Mouse (Mus musculus) hindbrain, embryonic 12.5 days (tissue): ENCODE results near the gene Cavin4. TPM values are rescaled to one million over a fixed set of nuclear protein-coding genes. Genes with fewer than 3 reads are reported as not detected.

Experiments used
- ATAC-seq: fragments of 200-750 bp; cut with Nextera tagmentation; 2 replicates; pipeline ENCODE4 v1.8.0; 2017; ENCODE audit warnings: moderate TSS enrichment; ENCODE audit not compliant: low FRiP score
- H3K27ac ChIP-seq: fragments of 300-500 bp; sonication (generic); 2 replicates; pipeline ENCODE4 v1.5.1; 2016; ENCODE audit warnings: mild to moderate bottlenecking
- H3K27me3 ChIP-seq: fragments of 300-500 bp; sonication (generic); 2 replicates; pipeline ENCODE4 v1.6.1; 2016; ENCODE audit warnings: mild to moderate bottlenecking
- H3K36me3 ChIP-seq: fragments of 300-500 bp; sonication (generic); 2 replicates; pipeline ENCODE4 v1.6.1; 2016; ENCODE audit warnings: mild to moderate bottlenecking
- H3K4me1 ChIP-seq: fragments of 300-500 bp; sonication (generic); 2 replicates; pipeline ENCODE4 v1.6.1; 2016
- H3K4me2 ChIP-seq: fragments of 300-500 bp; sonication (generic); replicated peaks from 2 replicates; pipeline ENCODE4 v1.6.1; 2016; ENCODE audit warnings: mild to moderate bottlenecking
- H3K4me3 ChIP-seq: fragments of 300-500 bp; sonication (generic); 2 replicates; pipeline ENCODE4 v1.5.1; 2016; ENCODE audit warnings: mild to moderate bottlenecking
- H3K9ac ChIP-seq: fragments of 300-500 bp; sonication (generic); 2 replicates; pipeline ENCODE4 v1.6.1; 2016; ENCODE audit warnings: mild to moderate bottlenecking, moderate library complexity
- H3K9me3 ChIP-seq: fragments of 300-500 bp; sonication (generic); replicated peaks from 2 replicates; pipeline ENCODE4 v1.6.1; 2016; ENCODE audit warnings: mild to moderate bottlenecking
- WGBS: fragments of 180-500 bp; shearing (Covaris S2); methylation state at CpG from one replicate; pipeline ENCODE4 v1.1.7; 2016; 5-methylcytosine and 5-hydroxymethylcytosine counted together
- polyA plus RNA-seq: library from polyadenylated mRNA; unstranded; fragments of >200 nt; fragmentation: Nextera tagmentation; extraction: Ambion mirVana; gene quantifications from 2 replicates; pipeline ENCODE4 v1.2.1, GENCODE M21; 2016

Cavin4 gene
- polyA plus RNA-seq, 1 experiment from 2014 or later, result 2.6 TPM

DNA sequence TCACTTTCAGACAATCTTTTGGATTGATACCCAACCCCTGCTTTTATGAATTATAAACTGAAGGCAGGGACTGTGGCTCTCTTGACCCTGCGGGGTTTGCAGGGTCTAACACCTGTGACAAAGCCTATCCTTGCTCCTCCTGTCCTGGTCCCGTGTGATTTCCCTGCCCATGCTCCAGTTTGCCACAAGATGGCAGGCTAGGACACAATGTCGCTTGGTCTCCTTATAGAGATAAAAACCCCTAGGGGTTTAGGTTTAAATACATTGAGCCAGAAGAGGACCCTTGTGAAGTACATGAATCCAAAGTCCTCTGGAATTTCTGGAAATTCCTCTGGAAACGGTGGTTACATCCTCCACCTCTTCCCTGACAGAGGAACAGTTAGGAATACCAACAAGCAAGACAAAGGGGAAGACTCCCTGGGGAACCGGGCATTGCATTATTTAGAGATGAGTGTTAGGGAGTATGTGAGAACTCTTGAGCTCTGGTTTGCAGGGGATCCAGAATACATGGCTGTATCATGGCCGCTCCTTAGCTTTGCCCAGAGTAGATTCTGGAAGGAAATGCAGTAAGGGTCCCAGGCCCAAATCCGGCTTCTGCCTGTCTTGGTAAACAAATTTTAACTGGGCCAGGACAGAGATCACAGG is 28.6 kb downstream of the Cavin4 start:
- WGBS, result 39% methylated on average over 7 of the region's 7 CpGs

DNA sequence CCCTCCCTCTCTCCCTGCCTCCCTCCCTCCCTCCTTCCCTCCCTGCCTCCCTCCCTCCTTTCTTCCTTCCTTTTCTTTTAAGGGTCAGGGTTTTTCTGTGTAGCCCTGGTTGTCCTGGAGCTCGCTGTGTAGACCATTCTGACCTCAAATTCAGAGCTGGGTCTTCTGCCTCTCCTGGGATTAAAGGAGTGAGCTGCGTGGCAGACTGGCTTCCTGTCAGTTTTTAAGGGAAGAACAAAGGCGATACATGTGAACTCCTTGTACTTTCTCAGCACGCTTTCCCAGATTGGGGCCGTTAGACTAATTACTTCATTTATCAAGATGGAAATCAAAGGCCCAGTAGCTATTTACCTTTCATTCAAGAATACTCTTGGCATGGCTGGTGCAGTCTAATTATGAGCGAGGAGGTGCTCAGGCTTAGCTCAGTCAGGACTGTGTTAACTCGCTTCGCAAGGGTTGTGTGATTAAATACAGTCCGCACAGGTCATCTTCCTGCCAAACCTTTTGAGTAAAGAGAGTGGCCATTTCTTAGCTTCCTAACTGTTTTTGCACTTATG is 29.5 kb downstream of the Cavin4 start:
- H3K4me3 ChIP-seq, result no peak overlapping the region
- no peak overlapping the region for H3K9ac ChIP-seq
- no peaks in the 10 kb centered on the region for H3K36me3 ChIP-seq
- peak overlapping the region; percentile 57 for H3K27ac ChIP-seq
- 46% methylated on average over 9 of the region's 9 CpGs for WGBS
- peaks cover 10% of the 10 kb centered on the region for H3K4me1 ChIP-seq
- ATAC-seq, result no peak
- no peaks in the 10 kb centered on the region for H3K9me3 ChIP-seq
- H3K4me2 ChIP-seq, result no peak overlapping the region
- H3K27me3 ChIP-seq, result no peaks in the 10 kb centered on the region

More for the DNA sequence above, 28.6 kb downstream of the Cavin4 start:
- Histone ChIP-seq H3K9me3 (no peaks in the 10 kb centered on the region), H3K27me3 (no peaks in the 10 kb centered on the region), H3K4me3 (no peak overlapping the region), H3K36me3 (no peaks in the 10 kb centered on the region), H3K4me1 (peaks cover 10% of the 10 kb centered on the region), H3K9ac (no peak overlapping the region), H3K4me2 (no peak overlapping the region), H3K27ac (peak overlapping the region; percentile 57; the same call in 1 of the 2 replicates)
- peak; percentile 75 for ATAC-seq

DNA sequence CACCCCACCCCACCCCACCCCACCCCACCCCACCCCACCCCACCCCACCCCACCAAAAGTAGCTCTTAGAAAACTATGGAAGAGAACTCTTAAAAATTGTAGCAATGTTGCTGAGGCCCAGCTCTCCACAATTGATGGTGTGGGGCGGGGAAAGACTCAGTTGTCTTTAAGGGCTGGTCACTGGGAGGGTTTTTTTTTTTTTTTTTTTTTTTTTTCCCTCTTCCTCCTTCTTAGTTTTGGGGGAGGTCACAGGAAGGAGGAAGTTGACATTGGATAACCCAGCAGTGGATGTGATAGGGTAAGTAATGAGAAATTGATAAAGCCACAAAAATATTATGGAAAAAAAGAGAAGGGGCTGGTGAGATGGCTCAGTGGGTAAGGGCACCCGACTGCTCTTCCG is 33.4 kb downstream of the Cavin4 start:
- H3K27ac ChIP-seq, result no peak overlapping the region
- no peak overlapping the region for H3K9ac ChIP-seq
- no peaks in the 10 kb centered on the region for H3K9me3 ChIP-seq
- no peak for ATAC-seq
- no peak overlapping the region for H3K4me3 ChIP-seq
- WGBS, result 94% methylated on average over 3 of the region's 3 CpGs
- no peak overlapping the region for H3K4me2 ChIP-seq
- H3K4me1 ChIP-seq, result peaks cover 10% of the 10 kb centered on the region
- H3K36me3 ChIP-seq, result no peaks in the 10 kb centered on the region
- H3K27me3 ChIP-seq, result no peaks in the 10 kb centered on the region

GRCm38 (mm10) chr4:48697302-48697701 is 34.0 kb downstream of the Cavin4 start:
- ATAC-seq, result no peak
- 51% methylated on average over 11 of the region's 11 CpGs for WGBS
- H3K4me2 ChIP-seq, result no peak overlapping the region
- no peak overlapping the region for H3K27ac ChIP-seq
- peaks cover 6% of the 10 kb centered on the region for H3K4me1 ChIP-seq
- H3K9ac ChIP-seq, result no peak overlapping the region
- no peaks in the 10 kb centered on the region for H3K27me3 ChIP-seq
- no peaks in the 10 kb centered on the region for H3K9me3 ChIP-seq
- no peaks in the 10 kb centered on the region for H3K36me3 ChIP-seq
- no peak overlapping the region for H3K4me3 ChIP-seq

GRCm38 (mm10) chr4:48715865-48716650 is 52.7 kb downstream of the Cavin4 start:
- 69% methylated on average over 8 of the region's 8 CpGs for WGBS
- peak overlapping the region; percentile 52; the same call in 1 of the 2 replicates for H3K27ac ChIP-seq

GRCm38 (mm10) chr4:48716817-48717216 is 53.5 kb downstream of the Cavin4 start:
- H3K4me1 ChIP-seq, result no peaks in the 10 kb centered on the region
- H3K36me3 ChIP-seq, result no peaks in the 10 kb centered on the region
- WGBS, result 59% methylated on average over 4 of the region's 4 CpGs
- peak overlapping the region; percentile 52; the same call in 1 of the 2 replicates for H3K27ac ChIP-seq
- H3K4me3 ChIP-seq, result no peak overlapping the region
- no peak overlapping the region for H3K4me2 ChIP-seq
- 0 out of 2 replicates have a peak, but pooled peaks have one; percentile 29 for ATAC-seq
- no peaks in the 10 kb centered on the region for H3K27me3 ChIP-seq
- no peaks in the 10 kb centered on the region for H3K9me3 ChIP-seq
- no peak overlapping the region for H3K9ac ChIP-seq

More at GRCm38 (mm10) chr4:48715865-48716650, 52.7 kb downstream of the Cavin4 start:
- H3K36me3 ChIP-seq, result no peaks in the 10 kb centered on the region
- ATAC-seq, result no peak
- no peaks in the 10 kb centered on the region for H3K4me1 ChIP-seq
- no peak overlapping the region for H3K4me3 ChIP-seq
- H3K4me2 ChIP-seq, result no peak overlapping the region
- H3K9me3 ChIP-seq, result no peaks in the 10 kb centered on the region
- H3K27me3 ChIP-seq, result no peaks in the 10 kb centered on the region
- H3K9ac ChIP-seq, result no peak overlapping the region

Other genes with a start within 250 kb of the Cavin4 start
- 52.2 and 53.9 TPM in 2 replicates for gene Tex10, start 190.1 kb upstream of the Cavin4 start, polyA plus RNA-seq
- gene Msantd3, start 123.6 kb upstream of the Cavin4 start, polyA plus RNA-seq, result 50.8 and 56.1 TPM in 2 replicates
- gene Tmeff1, start 78.3 kb upstream of the Cavin4 start, polyA plus RNA-seq, result 295 and 300 TPM in 2 replicates